Mouse (Mus musculus) CD4-positive, CD25-positive, alpha-beta regulatory T cell, adult 4 months (primary cell): Measurements from ENCODE around the gene Pgam5. TPM values are rescaled to one million over a fixed set of nuclear protein-coding genes. Genes with fewer than 3 reads are reported as not detected.

Experiments
- ATAC-seq: one replicate; pipeline ENCODE4 v1.8.0; 2017
- polyA plus RNA-seq, 2 experiments: library from polyadenylated mRNA; unstranded; fragments of 100-300 nt; shearing (Covaris generic); gene quantifications; one replicate each; pipeline ENCODE4 v1.2.1; 2017

Pgam5 gene
- polyA plus RNA-seq, result 10 to 100 TPM; 29.2 to 31.7 TPM

DNA sequence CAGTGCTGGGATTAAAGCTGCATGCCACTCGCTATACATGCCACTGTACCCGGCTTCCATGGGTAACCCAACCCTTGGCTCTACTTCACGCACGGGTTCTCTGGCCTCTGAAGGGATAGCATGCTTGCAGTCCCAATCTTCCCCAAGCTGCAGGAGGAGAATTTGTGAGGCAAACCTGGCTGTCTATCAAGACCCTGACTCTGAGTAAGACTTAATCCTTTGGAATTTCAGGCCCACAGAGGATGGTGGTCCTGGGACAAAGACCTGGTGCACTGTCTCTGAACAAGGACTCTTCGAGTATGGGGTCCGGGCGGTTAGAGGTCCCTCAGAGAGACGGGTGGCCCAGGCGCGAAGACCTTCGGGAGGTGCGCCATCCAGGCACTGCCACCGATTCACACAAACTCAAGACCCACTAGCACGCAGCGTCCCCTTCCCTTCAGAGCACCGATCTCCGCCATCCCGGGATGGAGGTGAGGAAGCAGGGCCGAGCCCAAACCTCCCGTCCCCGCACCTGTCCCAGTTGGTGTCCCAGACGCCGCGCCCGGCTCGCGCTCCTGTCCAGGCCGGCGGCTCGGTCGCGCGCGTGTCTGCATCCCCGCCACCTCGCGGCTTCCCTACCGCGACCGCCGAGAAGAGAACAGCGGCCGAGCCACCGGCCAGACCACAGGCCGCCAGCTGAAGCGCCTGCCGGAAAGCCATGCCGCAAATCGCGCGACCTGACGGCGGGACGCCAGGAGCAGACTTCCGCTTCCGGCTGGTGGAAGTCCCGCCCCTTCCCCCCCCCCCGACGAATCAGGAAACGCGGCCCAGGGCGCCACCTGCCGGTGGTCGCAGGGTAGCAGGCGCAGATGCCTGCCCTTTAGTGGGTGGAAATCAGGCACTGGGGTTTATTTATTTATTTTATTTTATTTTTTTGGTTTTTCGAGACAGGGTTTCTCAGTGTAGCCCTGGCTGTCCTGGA, at the start of gene Pgam5:
TSS of gene Pgam5 (minus strand) at position 773 of the 961 bp plus-strand sequence.
- ATAC-seq, result peak; percentile 80

DNA sequence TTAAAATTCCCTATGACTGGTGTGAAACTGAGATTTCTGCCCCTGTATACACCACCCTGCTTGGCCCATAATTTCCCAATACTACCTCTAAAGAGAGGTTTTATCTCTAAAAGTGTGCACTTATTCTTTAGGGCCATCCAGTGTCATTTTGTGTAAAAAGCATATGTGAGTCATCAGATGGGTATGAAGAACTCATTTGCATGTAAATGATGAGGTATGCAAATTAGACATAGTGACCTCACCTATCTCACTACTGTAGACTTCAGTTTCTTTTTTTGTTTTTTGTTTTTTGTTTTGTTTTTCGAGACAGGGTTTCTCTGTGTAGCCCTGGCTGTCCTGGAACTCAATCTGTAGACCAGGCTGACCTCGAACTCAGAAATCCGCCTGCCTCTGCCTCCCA, 43.4 kb upstream of the Pgam5 start:
- ATAC-seq, result no peak

- ATAC-seq, result no peak
Measured at GRCm38 (mm10) chr5:110308861-110309260, 39.1 kb upstream of the Pgam5 start.

DNA sequence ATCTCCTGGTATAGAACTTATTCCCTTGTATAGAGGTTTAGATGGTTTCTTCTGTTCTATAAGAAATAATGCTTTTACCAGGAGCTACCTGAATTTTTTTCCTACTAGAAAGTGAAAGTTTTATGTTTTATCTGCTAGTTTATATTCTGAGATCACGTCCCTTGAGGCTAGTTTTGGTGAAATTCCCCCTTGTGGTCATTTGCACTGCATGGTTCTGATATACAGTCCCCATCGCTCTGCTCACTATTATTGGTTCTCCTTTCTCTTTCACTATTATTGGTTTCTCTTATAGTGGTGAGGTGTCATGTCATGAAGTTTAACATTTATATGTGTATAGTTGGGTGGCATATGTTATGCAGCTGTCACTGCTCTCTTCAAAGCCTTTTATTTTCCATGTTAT, 30.9 kb upstream of the Pgam5 start:
- ATAC-seq, result peak; percentile 32

DNA sequence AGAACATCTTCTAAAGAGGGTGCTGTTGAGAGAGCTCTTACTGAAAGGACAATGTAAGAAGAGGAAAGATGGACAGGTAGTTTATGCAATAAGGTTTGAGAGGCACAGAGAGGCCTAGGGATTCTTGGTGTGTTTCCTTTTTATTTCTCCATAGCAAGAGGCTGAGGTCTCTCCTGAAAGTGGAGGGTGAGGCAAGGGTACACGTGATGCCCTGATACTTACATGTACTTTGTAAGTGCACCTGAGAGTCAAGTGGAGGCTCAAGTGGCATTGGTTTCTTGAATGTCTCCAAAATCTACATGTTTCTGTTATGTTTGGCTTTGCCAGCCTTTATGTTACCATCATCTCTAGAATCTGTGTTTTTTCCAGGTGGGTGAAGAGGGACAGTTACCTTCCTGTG, 26.9 kb upstream of the Pgam5 start:
- ATAC-seq, result no peak

- no peak for ATAC-seq
Measured at GRCm38 (mm10) chr5:110291649-110292048, 21.9 kb upstream of the Pgam5 start.

DNA sequence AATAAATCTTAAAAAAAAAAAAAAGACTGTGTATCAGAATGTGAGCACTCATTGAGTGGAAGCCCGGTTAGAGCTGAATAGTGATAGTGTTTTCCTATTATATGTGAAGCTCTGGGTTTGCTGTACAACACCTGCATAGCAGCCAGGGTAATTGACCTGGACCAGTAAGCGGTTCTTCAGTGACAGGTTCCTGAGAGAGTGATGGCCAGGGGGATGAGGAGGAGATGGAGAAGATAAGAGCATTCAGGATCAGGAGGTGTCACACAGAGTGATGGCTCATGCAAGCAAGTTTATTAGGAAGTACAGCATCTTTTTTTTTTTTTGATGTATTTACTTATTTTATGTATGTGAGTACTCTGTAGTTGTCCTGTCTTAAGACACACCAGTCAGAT, 17.4 kb upstream of the Pgam5 start:
- no peak for ATAC-seq

DNA sequence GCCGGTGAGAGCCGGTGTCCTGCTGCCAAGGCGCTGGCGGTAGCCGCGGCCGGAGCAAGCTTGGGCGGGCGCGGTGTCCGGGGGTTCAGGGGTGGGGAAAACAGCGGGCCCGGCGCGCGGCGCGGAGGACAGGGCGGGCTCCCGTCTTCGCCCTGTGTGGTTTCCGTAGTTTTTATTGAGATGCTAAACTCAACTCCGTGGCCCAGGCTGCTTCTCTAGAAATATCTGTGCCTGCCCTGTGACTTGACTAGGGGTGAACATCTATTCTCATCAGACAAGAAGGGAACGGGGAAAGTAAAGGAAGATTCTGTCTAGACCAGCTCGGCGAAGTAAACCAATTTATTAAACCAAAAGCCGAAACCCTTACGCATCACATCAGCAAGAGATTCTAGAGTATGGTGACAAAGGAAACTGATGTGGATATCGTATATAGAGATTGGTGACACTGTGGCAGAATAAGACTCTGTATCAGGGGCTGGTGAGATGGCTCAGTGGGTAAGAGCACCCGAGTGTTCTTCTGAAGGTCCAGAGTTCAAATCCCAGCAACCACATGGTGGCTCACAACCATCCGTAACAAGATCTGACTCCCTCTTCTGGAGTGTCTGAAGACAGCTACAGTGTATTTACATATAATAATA, 16.9 kb upstream of the Pgam5 start:
- ATAC-seq, result peak; percentile 50

DNA sequence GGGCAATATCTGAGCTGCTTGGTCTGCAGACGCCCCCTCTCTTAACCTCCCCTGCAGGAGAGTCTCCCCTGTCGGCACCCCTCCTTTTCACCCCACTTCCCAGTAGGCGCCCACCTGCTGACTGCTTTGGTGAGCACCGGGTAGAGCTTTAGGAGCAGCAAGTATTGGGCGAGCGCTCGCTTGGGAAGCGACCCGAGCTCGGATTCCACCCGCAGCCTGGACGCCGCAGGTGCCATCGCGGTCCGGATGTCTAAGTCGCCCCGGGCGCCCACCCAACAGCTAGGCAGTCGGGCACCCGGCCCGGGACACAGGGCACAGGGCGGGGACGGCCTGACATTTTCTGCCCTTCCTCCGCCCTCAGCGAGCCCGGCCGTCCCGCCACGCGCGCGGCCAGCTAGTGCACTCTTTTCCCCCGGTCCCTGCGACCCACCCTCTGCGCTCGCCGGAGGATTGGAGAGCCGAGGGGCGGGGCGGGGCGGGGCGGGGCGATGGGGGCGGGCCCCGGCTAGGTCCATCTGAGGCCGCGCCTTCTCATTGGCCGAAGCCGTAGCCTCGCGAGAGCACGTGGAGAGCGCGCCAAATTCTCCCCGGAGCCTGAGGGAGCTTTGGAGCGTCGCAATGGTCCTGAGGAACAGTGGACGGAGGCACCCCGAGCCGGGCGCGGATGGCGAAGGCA, 16.2 kb upstream of the Pgam5 start, which contains the start of the genes Pxmp2 and Pole:
TSS of gene Pxmp2 (minus strand) at position 417 of the 676 bp plus-strand sequence.
TSS of gene Pole (plus strand) at position 537 of the 676 bp plus-strand sequence.
- peak; percentile 80 for ATAC-seq

- no peak for ATAC-seq
Measured at GRCm38 (mm10) chr5:110285156-110285555, 15.4 kb upstream of the Pgam5 start.

- peak; percentile 64 for ATAC-seq
Measured at GRCm38 (mm10) chr5:110284536-110284935, 14.8 kb upstream of the Pgam5 start.

- no peak for ATAC-seq
Measured at GRCm38 (mm10) chr5:110281984-110282383, 12.3 kb upstream of the Pgam5 start.

GRCm38 (mm10) chr5:110276910-110277309, 7.2 kb upstream of the Pgam5 start:
- no peak for ATAC-seq

- no peak for ATAC-seq
Measured at GRCm38 (mm10) chr5:110276391-110276790, 6.7 kb upstream of the Pgam5 start.

DNA sequence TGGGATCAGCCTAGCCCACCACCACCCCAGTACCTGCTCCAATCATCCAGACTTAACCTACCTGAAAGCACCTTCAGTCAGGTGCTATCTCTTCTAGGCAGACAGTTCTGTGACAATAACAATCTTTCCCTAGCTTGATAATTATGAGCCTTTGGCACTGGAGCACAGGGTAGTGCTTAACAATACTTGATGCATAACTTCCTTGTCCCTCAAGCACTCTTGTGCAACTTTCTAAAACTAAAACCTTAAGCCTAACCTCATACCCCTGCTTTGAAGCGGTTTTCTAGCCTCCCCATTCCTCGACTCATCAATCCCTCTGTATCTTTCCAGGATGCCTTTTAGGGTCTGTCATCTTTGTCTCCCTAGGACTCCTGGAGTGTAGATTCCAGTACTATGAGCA, 5.1 kb upstream of the Pgam5 start:
- ATAC-seq, result no peak

DNA sequence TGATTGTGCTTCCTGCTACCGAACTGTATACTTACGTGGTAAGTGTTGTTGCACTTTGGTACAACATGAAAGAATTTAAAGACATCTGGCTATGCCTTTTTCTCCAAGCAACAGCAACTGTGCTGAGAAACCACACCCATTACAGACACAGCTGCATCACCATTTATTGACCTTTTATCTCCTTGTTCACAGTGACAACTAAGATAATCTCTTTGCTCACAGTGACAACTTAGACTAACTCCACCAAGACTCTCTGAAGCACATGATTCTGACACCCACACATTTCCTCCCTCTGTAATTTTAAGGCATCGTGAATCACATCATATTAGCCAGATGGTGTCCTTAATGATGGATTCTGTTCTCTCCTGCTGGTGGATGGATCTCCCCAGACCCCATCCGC, 4.4 kb upstream of the Pgam5 start:
- ATAC-seq, result peak; percentile 69

DNA sequence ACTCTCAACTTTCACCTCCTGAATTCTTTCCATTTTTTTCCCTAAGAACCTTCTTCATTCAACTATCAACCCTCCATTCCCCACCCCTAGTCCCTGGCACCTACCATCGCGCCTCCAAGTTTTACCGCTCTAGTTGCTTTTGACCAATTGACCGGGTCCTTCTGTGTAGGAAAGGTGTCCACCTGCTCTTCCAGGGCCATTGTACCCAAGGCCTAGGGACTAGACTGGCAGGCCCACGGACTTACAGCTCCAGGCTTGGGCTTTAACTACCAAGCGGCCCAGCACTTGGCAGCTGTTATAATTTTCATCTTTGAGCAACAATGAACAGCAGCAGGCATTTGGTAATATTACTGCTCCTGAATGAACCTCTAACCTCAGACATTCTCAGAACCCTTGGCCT, 529 bp upstream of the Pgam5 start:
- no peak for ATAC-seq

DNA sequence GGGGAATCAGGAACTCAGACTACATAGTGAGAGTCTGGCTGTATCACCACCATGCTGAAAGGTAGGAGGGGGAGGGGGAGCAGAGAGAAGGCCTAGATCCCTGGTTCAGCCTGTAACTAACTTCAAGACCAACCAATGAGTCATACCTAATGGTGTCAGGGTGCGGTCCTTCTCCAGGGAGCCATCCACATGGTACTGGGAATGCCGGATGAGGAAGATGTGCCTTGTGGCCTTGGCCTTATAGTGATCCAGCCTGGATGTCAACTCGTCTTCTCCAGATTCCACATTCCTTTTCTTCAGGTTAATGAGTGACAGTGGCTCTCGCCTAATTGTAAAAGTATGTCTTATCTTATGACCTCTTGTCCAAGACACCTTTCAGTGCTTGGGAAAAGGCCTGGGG, 2.8 kb downstream of the Pgam5 start:
- no peak for ATAC-seq

DNA sequence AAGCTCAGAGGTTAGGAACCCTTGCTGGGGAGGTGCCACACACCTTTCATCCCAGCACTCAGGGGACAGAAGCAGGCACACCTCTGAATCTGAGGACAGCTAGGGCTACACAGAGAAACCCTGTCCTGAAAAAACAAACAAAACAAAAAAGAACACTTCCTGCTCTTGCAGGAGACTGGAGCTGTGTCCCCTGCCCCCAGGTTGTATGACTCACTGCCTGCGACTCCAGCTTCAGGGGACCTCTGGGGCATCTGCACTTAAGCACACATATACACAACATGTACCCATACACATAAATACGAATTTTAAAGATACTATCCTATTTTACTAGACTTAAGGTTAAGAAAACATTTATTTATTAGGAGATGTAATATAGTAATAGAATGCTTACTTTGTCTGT, 25.6 kb downstream of the Pgam5 start:
- no peak for ATAC-seq

DNA sequence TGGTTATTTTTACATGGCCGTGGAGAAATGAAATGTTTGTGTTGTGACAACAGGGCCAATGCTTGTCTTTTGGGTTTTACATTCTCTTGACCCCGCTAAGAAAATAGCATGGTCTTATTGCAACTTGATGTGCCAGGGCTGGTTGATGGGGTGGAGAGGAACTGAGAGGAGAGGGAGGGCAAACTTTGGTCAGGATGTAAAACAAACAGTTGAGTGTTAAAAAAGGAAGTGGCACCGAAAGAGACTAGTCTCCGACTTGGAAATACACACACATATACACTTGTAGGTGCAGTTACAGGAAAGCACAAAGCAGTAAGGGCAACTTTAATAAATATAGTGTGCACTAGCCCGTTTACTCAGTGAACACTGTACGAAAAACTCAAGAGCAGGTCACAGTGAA, 37.4 kb downstream of the Pgam5 start:
- no peak for ATAC-seq

- no peak for ATAC-seq
Measured at GRCm38 (mm10) chr5:110231638-110232037, 38.1 kb downstream of the Pgam5 start.

GRCm38 (mm10) chr5:110230780-110231461, 38.8 kb downstream of the Pgam5 start, which contains the start of gene Ankle2:
Gene Ankle2, plus strand, starts transcription at chr5:110231004.
- ATAC-seq, result peak; percentile 89

DNA sequence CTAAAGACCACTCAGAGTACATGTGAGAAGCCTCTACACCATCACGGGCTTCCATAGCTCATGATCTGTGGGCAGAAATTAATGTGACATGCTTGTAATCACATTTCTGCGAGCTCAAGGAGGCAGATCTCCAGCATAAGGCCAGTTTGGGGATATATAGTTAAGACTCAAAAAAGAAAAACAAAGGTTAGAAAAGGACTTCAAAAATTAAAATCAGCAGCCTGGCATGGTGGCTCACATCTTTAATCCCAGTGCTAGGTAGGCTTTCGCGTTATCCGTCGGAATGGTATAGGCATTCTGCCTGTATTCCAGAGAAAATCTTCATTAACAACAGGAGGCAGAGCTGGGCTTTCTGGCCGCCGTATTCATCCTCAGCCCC, 39.3 kb downstream of the Pgam5 start:
- ATAC-seq, result no peak
